Mouse (Mus musculus): ENCODE measurements around the gene Cdk5rap1. TPM values are rescaled to one million over a fixed set of nuclear protein-coding genes. Genes with fewer than 3 reads are reported as not detected.

The Cdk5rap1 gene
- total and polyA plus RNA-seq, 2 experiments from 2014 or later: 10.4 to 14.3 TPM

DNA sequence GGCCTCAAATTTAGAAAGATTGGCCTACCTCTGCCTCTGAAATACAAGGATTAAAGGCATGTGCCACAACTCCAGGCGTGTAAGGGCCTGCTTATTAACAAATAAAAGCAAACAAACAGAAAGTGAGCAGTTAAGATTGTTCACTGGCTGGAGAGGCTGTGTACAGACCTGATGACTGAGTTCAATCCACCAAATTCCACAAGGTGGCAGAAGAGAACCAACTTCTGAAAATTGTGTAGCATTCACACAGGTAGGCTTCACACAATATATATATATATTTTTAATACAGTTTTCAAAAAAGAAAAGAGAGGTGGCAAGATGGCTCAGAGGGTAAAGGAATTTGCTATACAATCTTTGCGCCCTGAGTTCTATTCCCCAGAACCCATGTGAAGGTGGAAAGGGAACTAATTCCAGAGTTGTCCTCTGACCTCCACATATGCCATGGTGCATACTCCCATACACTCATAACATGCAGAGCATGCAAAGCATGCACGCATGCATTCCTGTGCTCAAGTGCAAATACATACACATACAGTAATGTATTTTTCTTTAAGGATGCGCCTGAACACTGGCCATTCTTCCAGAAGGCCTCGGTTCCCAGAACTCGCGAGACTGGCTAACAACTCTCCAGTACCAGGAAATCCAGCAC, 39.3 kb upstream of the Cdk5rap1 start:
- no peak overlapping the region for H3K27ac ChIP-seq (ENCODE audit: low read depth, low read length)
- peak; percentile 85 for DNase-seq
- WGBS: 66% methylated on average over 7 of the region's 7 CpGs
- no peaks in the 10 kb centered on the region for H3K27me3 ChIP-seq (ENCODE audit: insufficient read depth, low read length)
- no peak overlapping the region for H3K4me3 ChIP-seq (ENCODE audit: low read depth, low read length)
- H3K36me3 ChIP-seq (ENCODE audit: insufficient read depth): no peaks in the 10 kb centered on the region
- H3K4me2 ChIP-seq (ENCODE audit: low read depth): no peak overlapping the region
- TF ChIP-seq CTCF (IDR thresholded peaks at IDR 0.05; ENCODE audit: low read depth): peak; percentile 75
- no peaks in the 10 kb centered on the region for H3K9me3 ChIP-seq (ENCODE audit: low read length)
- peaks cover 2% of the 10 kb centered on the region; the same call in 1 of the 2 replicates for H3K4me1 ChIP-seq (ENCODE audit: insufficient read depth)
- ATAC-seq: peak; percentile 42; the same call in 1 of the 2 replicates
- H3K9ac ChIP-seq: no peak overlapping the region

DNA sequence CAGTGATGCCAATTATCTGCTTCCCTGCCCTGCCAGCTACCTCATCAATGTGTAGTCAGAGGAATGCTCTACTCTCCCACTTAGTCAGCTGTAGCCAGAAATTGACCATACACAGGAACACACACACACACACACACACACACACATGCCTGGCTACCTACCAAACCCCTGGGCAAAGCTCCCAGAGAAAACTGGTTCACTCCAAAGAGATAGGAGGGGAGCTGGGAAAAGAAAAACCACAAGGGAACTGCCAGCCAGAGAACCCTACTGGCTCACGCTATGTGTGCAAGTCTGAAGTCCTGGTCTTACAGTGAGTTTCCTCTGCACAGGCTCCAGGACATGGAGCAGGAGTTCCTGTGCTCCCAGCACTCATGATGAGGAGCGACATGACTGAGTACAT, 37.5 kb upstream of the Cdk5rap1 start:
- WGBS: 44% methylated on average over 2 of the region's 2 CpGs
- no peak overlapping the region for H3K4me2 ChIP-seq (ENCODE audit: low read depth)
- H3K4me1 ChIP-seq (ENCODE audit: insufficient read depth): peaks cover 12% of the 10 kb centered on the region
- ATAC-seq: peak; percentile 21
- H3K27me3 ChIP-seq (ENCODE audit: insufficient read depth, low read length): no peaks in the 10 kb centered on the region
- H3K4me3 ChIP-seq (ENCODE audit: low read depth, low read length): no peak overlapping the region
- no peaks in the 10 kb centered on the region for H3K9me3 ChIP-seq (ENCODE audit: low read length)
- TF ChIP-seq CTCF (IDR thresholded peaks at IDR 0.05; ENCODE audit: low read depth): no peak
- no peak overlapping the region for H3K27ac ChIP-seq (ENCODE audit: low read depth, low read length)
- peak; percentile 70 for DNase-seq
- no peaks in the 10 kb centered on the region for H3K36me3 ChIP-seq (ENCODE audit: insufficient read depth)
- H3K9ac ChIP-seq: no peak overlapping the region

DNA sequence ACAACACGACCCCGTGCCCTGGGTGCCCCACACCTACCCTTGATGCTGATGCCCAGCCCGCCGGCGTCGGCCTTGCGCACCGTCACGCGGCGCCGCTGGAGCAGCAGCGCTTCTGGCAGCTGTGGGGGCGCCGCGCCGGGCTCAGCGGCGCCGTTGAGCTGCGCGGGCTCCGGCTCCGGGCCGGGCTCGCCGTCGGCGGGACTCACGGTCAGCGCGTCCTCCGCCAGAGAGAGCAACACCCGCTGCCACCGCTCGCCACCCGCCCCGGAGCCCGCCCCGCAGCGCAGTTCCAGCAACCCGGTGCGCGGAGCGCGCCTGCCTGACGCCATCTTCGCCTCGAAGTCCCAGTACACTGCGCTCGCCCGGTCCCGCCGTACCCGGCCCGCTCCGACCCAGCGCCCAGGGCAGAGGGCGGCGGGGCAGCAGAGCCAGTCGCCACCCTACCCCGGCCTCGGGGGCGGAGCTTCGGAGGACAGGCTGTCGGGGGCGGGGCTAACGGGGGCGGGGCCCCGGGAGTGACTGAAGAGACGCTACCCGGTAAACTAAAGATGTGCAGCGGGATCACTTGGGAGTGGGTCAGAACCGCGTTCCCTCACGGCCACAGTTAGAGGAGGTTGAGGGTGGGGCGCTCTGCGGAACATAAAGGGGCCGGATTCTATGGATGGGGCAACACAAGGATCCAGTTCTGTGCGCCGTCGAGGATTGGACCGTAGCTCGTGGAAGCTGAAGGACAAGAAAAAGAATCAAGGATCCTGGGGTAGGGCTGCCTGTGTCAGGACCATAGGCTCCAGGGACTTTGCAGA, 35.0 kb upstream of the Cdk5rap1 start, which contains the start of gene Snta1:
Gene Snta1, minus strand, starts transcription at position 457 of the 803 bp plus-strand sequence.
- peak within 1 kb of the TSS; percentile 72 for H3K4me2 ChIP-seq (ENCODE audit: low read depth)
- peaks cover 14% of the 10 kb centered on the region for H3K4me1 ChIP-seq (ENCODE audit: insufficient read depth)
- DNase-seq (peak; percentile 73), ATAC-seq (peak; percentile 85)
- WGBS: 4% methylated on average over 71 of the region's 84 CpGs
- TF ChIP-seq CTCF (IDR thresholded peaks at IDR 0.05; ENCODE audit: low read depth): peak; percentile 1; the same call in 1 of the 2 replicates
- no peaks in the 10 kb centered on the region for H3K36me3 ChIP-seq (ENCODE audit: insufficient read depth)
- peak within 1 kb of the TSS; percentile 82 for H3K4me3 ChIP-seq (ENCODE audit: low read depth, low read length)
- H3K27me3 ChIP-seq (ENCODE audit: insufficient read depth, low read length): no peaks in the 10 kb centered on the region
- H3K9me3 ChIP-seq (ENCODE audit: low read length): no peaks in the 10 kb centered on the region
- peak within 1 kb of the TSS; percentile 59; the same call in 1 of the 2 replicates for H3K27ac ChIP-seq (ENCODE audit: low read depth, low read length)
- peak within 1 kb of the TSS; percentile 80 for H3K9ac ChIP-seq

DNA sequence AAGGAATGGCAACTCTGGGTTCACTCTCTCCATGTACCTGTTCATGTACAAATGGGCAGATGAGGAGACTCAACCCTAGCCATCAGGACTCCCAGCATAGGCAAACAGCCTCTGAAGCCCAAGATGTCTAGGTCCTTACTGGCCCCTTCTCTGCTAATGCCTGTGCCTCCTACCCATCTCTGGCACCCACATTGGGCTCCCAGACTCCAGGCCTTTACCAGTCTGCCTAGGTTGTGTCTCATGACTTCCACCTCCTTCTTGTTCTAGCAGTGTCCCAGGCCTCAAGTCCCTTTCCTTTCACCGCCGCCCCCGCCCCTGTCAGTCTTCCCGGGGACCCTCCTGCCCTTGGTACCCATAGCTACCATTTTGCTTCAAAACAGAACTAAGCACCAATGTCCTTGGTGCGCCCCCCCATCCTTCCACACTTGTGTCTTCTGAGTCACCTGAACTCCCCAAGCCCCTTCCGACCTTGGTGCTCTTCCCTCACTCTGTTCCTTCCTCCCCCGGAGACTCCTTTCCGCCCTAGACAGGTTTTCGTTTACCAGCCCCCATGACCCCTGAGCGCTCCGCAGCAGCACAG, 34.3 kb upstream of the Cdk5rap1 start:
- H3K9me3 ChIP-seq (ENCODE audit: low read length): no peaks in the 10 kb centered on the region
- ATAC-seq (no peak), DNase-seq (no peak)
- WGBS: 33% methylated on average over 11 of the region's 11 CpGs
- H3K4me1 ChIP-seq (ENCODE audit: insufficient read depth): peaks cover 14% of the 10 kb centered on the region
- no peaks in the 10 kb centered on the region for H3K27me3 ChIP-seq (ENCODE audit: insufficient read depth, low read length)
- H3K4me2 ChIP-seq (ENCODE audit: low read depth): peak overlapping the region; percentile 72
- peak overlapping the region; percentile 80 for H3K9ac ChIP-seq
- peak overlapping the region; percentile 82 for H3K4me3 ChIP-seq (ENCODE audit: low read depth, low read length)
- H3K27ac ChIP-seq (ENCODE audit: low read depth, low read length): no peak overlapping the region
- no peaks in the 10 kb centered on the region for H3K36me3 ChIP-seq (ENCODE audit: insufficient read depth)
- no peak for TF ChIP-seq CTCF (IDR thresholded peaks at IDR 0.05; ENCODE audit: low read depth)

DNA sequence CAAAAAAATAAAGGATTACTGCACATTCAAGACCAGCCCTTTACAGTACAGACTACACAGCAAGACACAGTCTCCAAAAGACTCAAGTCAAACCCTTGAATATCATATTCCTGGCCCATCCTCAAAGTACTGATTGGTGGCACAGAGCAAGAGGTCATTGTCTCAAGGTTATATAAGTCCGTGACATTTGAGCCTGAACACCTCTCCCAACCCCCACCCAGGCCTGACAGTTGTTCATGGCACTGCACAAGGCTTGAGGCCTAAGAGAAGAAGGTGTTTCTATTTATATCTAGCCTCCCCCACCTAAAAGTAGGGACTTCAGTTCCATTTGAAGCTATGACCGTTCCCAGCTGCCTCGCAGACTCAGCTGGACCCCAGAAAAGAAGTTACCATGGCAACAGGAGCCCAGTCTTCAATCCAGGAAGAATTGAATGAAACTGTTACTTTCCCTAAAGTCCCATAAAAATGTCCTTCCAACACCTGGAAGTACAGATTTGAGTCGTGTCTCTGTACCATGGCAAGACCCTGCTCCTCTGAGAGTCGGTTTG, 32.7 kb upstream of the Cdk5rap1 start:
- DNase-seq: no peak
- Histone ChIP-seq H3K4me2 (ENCODE audit: low read depth) (0 out of 2 replicates have a peak overlapping the region, but pooled peaks have one; percentile 13), H3K27ac (ENCODE audit: low read depth, low read length) (0 out of 2 replicates have a peak overlapping the region, but pooled peaks have one; percentile 21), H3K4me3 (ENCODE audit: low read depth, low read length) (no peak overlapping the region), H3K4me1 (ENCODE audit: insufficient read depth) (peaks cover 14% of the 10 kb centered on the region), H3K9me3 (ENCODE audit: low read length) (no peaks in the 10 kb centered on the region), H3K27me3 (ENCODE audit: insufficient read depth, low read length) (no peaks in the 10 kb centered on the region), H3K9ac (no peak overlapping the region), H3K36me3 (ENCODE audit: insufficient read depth) (no peaks in the 10 kb centered on the region)
- TF ChIP-seq CTCF (IDR thresholded peaks at IDR 0.05; ENCODE audit: low read depth): no peak
- ATAC-seq: no peak
- 42% methylated on average over 5 of the region's 5 CpGs for WGBS

DNA sequence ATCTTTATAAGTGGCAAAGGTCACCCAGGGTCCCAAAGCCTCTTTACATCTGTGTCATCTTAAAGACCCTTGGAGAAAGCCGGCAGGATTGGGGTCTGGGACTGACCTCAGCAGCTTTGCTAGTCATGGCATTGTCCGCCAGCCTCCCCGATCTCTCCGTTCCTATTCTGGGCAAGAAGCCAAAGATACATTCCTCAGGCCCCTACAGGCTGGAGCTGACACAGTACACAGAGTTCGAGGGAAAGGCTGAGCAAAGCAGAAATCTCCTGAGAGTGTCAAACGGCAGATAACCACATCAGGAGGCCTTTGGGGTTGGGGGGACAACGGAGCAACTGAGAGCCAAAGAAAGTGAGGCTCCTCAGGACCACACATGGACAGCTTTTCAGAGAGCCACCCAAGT, 30.0 kb upstream of the Cdk5rap1 start:
- DNase-seq (no peak), ATAC-seq (no peak)
- H3K4me2 ChIP-seq (ENCODE audit: low read depth): no peak overlapping the region
- no peaks in the 10 kb centered on the region for H3K9me3 ChIP-seq (ENCODE audit: low read length)
- TF ChIP-seq CTCF (IDR thresholded peaks at IDR 0.05; ENCODE audit: low read depth): no peak
- no peak overlapping the region for H3K27ac ChIP-seq (ENCODE audit: low read depth, low read length)
- WGBS: 21% methylated on average over 7 of the region's 7 CpGs
- H3K4me3 ChIP-seq (ENCODE audit: low read depth, low read length): no peak overlapping the region
- peaks cover 14% of the 10 kb centered on the region for H3K4me1 ChIP-seq (ENCODE audit: insufficient read depth)
- no peaks in the 10 kb centered on the region for H3K27me3 ChIP-seq (ENCODE audit: insufficient read depth, low read length)
- H3K9ac ChIP-seq: no peak overlapping the region
- no peaks in the 10 kb centered on the region for H3K36me3 ChIP-seq (ENCODE audit: insufficient read depth)

Measured in forebrain, postnatal 0 days (tissue).